Mouse (Mus musculus) myocyte (in vitro differentiated cells): Measurements from ENCODE around the gene Dbh. TPM values are rescaled to one million over a fixed set of nuclear protein-coding genes. Genes with fewer than 3 reads are reported as not detected.

Experiments
- H3K27me3 ChIP-seq: one replicate; pipeline ENCODE4 v1.6.1; 2011; ENCODE audit not compliant: control insufficient read depth, insufficient read depth, insufficient read length
- H3K36me3 ChIP-seq: one replicate; pipeline ENCODE4 v1.6.1; 2011; ENCODE audit not compliant: control insufficient read depth, insufficient read depth
- H3K4me2 ChIP-seq: one replicate; pipeline ENCODE4 v1.6.1; 2011; ENCODE audit warnings: low read depth, control low read depth
- H3K4me3 ChIP-seq: one replicate; pipeline ENCODE4 v1.5.1; 2011; ENCODE audit warnings: mild to moderate bottlenecking, control low read depth, moderate library complexity
- H3K79me2 ChIP-seq: one replicate; pipeline ENCODE4 v1.6.1; 2011; ENCODE audit not compliant: control insufficient read depth, insufficient read depth
- H3ac ChIP-seq: one replicate; pipeline ENCODE4 v1.6.1; 2011; ENCODE audit not compliant: control insufficient read depth, insufficient read length
- CEBPB ChIP-seq: IDR thresholded peaks from 2 replicates; pipeline ENCODE4 v1.6.1; 2011; ENCODE audit warnings: mild to moderate bottlenecking, moderate library complexity; ENCODE audit not compliant: poor library complexity, insufficient read depth, severe bottlenecking
- E2F4 ChIP-seq: IDR thresholded peaks from one replicate; pipeline ENCODE4 v1.6.1; 2011; ENCODE audit warnings: mild to moderate bottlenecking, control low read depth, moderate library complexity; ENCODE audit not compliant: insufficient read depth
- MAX ChIP-seq: IDR thresholded peaks from one replicate; pipeline ENCODE4 v1.6.1; 2011; ENCODE audit warnings: low read depth, mild to moderate bottlenecking, control low read depth
- MYOD1 ChIP-seq, 3 experiments: IDR thresholded peaks; one replicate each; pipeline ENCODE4 v1.6.1; 2011; ENCODE audit warnings: control low read depth in 2 of 3, low read depth in 2 of 3, mild to moderate bottlenecking in 2 of 3, moderate library complexity in 1 of 3; ENCODE audit not compliant: insufficient read length in 2 of 3, control insufficient read depth in 1 of 3
- MYOG ChIP-seq, 3 experiments: IDR thresholded peaks; one replicate each; pipeline ENCODE4 v1.6.1; 2011; ENCODE audit warnings: control low read depth in 2 of 3, low read depth in 2 of 3, mild to moderate bottlenecking in 2 of 3; ENCODE audit not compliant: insufficient read length in 2 of 3, control insufficient read depth in 1 of 3, insufficient read depth in 1 of 3
- POLR2A ChIP-seq: IDR thresholded peaks from one replicate; pipeline ENCODE4 v1.6.1; 2011; ENCODE audit warnings: low read depth, mild to moderate bottlenecking, control low read depth, moderate library complexity; ENCODE audit not compliant: insufficient read length
- POLR2AphosphoS2 ChIP-seq: IDR thresholded peaks from one replicate; pipeline ENCODE4 v1.6.1; 2011; ENCODE audit warnings: low read depth, control low read depth; ENCODE audit not compliant: insufficient read length
- REST ChIP-seq: IDR thresholded peaks from one replicate; pipeline ENCODE4 v1.6.1; 2011; ENCODE audit warnings: mild to moderate bottlenecking, control low read depth, moderate library complexity; ENCODE audit not compliant: insufficient read depth, insufficient read length
- SRF ChIP-seq: IDR thresholded peaks from one replicate; pipeline ENCODE4 v1.6.1; 2011; ENCODE audit warnings: low read depth; ENCODE audit not compliant: control insufficient read depth, insufficient read length
- TCF12 ChIP-seq: IDR thresholded peaks from one replicate; pipeline ENCODE4 v1.6.1; 2011; ENCODE audit warnings: mild to moderate bottlenecking, control low read depth; ENCODE audit not compliant: poor library complexity, insufficient read depth, severe bottlenecking
- TCF3 ChIP-seq: IDR thresholded peaks from one replicate; pipeline ENCODE4 v1.6.1; 2011; ENCODE audit warnings: low read depth, control low read depth; ENCODE audit not compliant: insufficient read length
- USF1 ChIP-seq: IDR thresholded peaks from one replicate; pipeline ENCODE4 v1.6.1; 2011; ENCODE audit warnings: low read depth, mild to moderate bottlenecking, control low read depth, moderate library complexity
- polyA plus RNA-seq: library from polyadenylated mRNA; unstranded; fragments of >200 nt; fragmentation: generic; extraction: Trizol; gene quantifications from one replicate; pipeline ENCODE4 v1.2.1, GENCODE M21; 2012; ENCODE audit warnings: missing spikeins

The Dbh gene
- polyA plus RNA-seq, 1 experiment = 8.2 TPM

DNA sequence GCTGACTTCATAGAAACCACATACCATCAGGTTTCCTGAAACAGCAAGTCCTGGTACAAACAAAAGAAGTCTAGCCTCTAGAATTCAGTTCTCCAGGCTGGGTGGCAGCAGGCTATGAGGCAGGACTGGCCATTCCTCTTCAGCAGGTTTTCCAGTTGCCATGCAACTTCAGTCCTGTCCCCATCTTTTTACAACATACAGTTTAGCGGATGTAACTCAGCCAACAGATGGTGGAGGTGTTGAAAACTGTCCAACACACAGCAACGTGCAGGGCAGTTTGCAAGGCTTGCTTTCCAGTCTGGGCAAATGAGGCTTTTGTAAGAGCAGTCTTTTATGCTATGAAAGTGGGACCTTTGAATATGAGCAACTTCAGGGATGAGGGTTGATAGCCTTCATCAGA lies 20.1 kb upstream of the Dbh start:
- no peak for TF ChIP-seq TCF12
- no peak for TF ChIP-seq TCF3
- TF ChIP-seq POLR2A = no peak
- no peak for TF ChIP-seq MYOG (IDR thresholded peaks at IDR 0.05; ENCODE audit: control insufficient read depth in 1 of 3, insufficient read depth in 1 of 3, insufficient read length in 2 of 3, low read depth in 2 of 3)
- TF ChIP-seq SRF = no peak
- TF ChIP-seq CEBPB = no peak
- TF ChIP-seq MYOD1 (IDR thresholded peaks at IDR 0.05; ENCODE audit: control insufficient read depth in 1 of 3, insufficient read length in 2 of 3, low read depth in 2 of 3) = no peak
- TF ChIP-seq E2F4 = no peak
- H3K36me3 ChIP-seq = no peaks in the 10 kb centered on the region
- H3K27me3 ChIP-seq = peaks cover 62% of the 10 kb centered on the region
- H3K4me3 ChIP-seq = no peak overlapping the region
- H3K79me2 ChIP-seq = no peaks in the 10 kb centered on the region
- H3K4me2 ChIP-seq = no peak overlapping the region
- H3ac ChIP-seq = no peak overlapping the region

DNA sequence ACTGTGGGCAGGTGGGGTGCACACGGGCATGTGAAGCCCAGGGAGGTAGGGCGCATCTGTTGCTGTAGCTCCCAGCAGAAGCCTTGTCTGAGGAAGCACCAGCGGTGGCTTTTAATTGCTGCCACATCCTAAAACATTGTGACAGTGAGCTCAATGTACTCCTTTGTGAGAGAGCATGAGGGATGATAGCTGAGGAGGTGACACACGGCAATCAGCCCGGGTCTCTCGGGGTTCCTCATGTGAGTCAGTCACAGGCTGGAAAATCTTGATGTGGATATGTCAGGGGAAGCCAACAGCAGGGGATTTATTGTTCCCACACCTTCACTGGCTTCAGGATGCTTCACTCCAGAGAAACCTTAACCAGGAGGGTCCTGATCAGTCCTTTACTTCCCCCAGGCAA lies 18.2 kb upstream of the Dbh start:
- Histone ChIP-seq H3ac (no peak overlapping the region), H3K4me2 (no peak overlapping the region), H3K36me3 (no peaks in the 10 kb centered on the region), H3K79me2 (no peaks in the 10 kb centered on the region), H3K27me3 (peaks cover 61% of the 10 kb centered on the region), H3K4me3 (no peak overlapping the region)
- TF ChIP-seq REST (no peak), TCF3 (no peak), POLR2A (no peak), MAX (no peak), USF1 (no peak), POLR2AphosphoS2 (no peak), CEBPB (no peak), SRF (no peak), MYOD1 (IDR thresholded peaks at IDR 0.05; ENCODE audit: control insufficient read depth in 1 of 3, insufficient read length in 2 of 3, low read depth in 2 of 3) (no peak), TCF12 (no peak), MYOG (IDR thresholded peaks at IDR 0.05; ENCODE audit: control insufficient read depth in 1 of 3, insufficient read depth in 1 of 3, insufficient read length in 2 of 3, low read depth in 2 of 3) (no peak), E2F4 (no peak)

GRCm38 (mm10) chr2:27149457-27149856 lies 15.6 kb upstream of the Dbh start:
- Histone ChIP-seq H3K4me3 (no peak overlapping the region), H3K79me2 (no peaks in the 10 kb centered on the region), H3K36me3 (no peaks in the 10 kb centered on the region), H3K4me2 (no peak overlapping the region), H3ac (no peak overlapping the region), H3K27me3 (peaks cover 61% of the 10 kb centered on the region)
- TF ChIP-seq TCF12 (no peak), REST (no peak), POLR2A (no peak), E2F4 (no peak), POLR2AphosphoS2 (no peak), USF1 (no peak), CEBPB (no peak), MYOD1 (IDR thresholded peaks at IDR 0.05; ENCODE audit: control insufficient read depth in 1 of 3, insufficient read length in 2 of 3, low read depth in 2 of 3) (no peak)

- Histone ChIP-seq H3K4me3 (no peak overlapping the region), H3ac (no peak overlapping the region), H3K79me2 (no peaks in the 10 kb centered on the region), H3K4me2 (no peak overlapping the region), H3K27me3 (peaks cover 44% of the 10 kb centered on the region), H3K36me3 (no peaks in the 10 kb centered on the region)
- TF ChIP-seq E2F4 (no peak), SRF (no peak), MYOD1 (IDR thresholded peaks at IDR 0.05; ENCODE audit: control insufficient read depth in 1 of 3, insufficient read length in 2 of 3, low read depth in 2 of 3) (no peak), TCF12 (no peak), MAX (no peak), MYOG (IDR thresholded peaks at IDR 0.05; ENCODE audit: control insufficient read depth in 1 of 3, insufficient read depth in 1 of 3, insufficient read length in 2 of 3, low read depth in 2 of 3) (no peak), TCF3 (no peak), POLR2A (no peak), REST (no peak), CEBPB (no peak), USF1 (no peak), POLR2AphosphoS2 (no peak)
Observed at GRCm38 (mm10) chr2:27154466-27155185, 10.4 kb upstream of the Dbh start.

DNA sequence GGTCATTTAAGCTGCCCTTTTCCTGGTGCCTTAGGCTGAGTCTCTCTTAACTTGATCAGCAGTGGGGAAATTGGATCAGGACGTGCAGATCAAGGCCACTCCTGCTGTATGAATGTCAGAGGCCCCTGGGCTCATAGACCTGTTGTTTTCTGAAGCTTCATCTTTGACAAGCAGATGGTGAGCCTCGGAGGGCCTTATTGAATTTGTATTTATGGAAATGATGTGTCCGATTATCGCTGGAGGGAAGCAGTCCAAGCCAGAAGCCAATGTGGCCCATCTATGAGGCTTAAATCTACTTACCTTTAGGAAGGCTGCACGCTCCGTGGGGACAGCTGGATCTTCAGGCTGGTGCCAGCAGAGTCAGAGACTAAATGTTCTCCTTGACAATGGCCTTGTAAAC lies 8.4 kb upstream of the Dbh start:
- TF ChIP-seq MAX = no peak
- TF ChIP-seq TCF3 = no peak
- TF ChIP-seq CEBPB = no peak
- TF ChIP-seq USF1 = no peak
- TF ChIP-seq REST = no peak
- no peak for TF ChIP-seq MYOD1 (IDR thresholded peaks at IDR 0.05; ENCODE audit: control insufficient read depth in 1 of 3, insufficient read length in 2 of 3, low read depth in 2 of 3)
- no peak for TF ChIP-seq TCF12
- peaks cover 25% of the 10 kb centered on the region for H3K27me3 ChIP-seq

More for the DNA sequence above, 8.4 kb upstream of the Dbh start:
- Histone ChIP-seq H3K4me3 (no peak overlapping the region), H3ac (no peak overlapping the region), H3K36me3 (no peaks in the 10 kb centered on the region), H3K79me2 (no peaks in the 10 kb centered on the region), H3K4me2 (no peak overlapping the region)
